Mouse (Mus musculus): ENCODE measurements around the gene Synm. TPM values are rescaled to one million over a fixed set of nuclear protein-coding genes. Genes with fewer than 3 reads are reported as not detected.

Gene Synm
- polyA plus RNA-seq, 1 experiment from 2014 or later, result 1.3 TPM

DNA sequence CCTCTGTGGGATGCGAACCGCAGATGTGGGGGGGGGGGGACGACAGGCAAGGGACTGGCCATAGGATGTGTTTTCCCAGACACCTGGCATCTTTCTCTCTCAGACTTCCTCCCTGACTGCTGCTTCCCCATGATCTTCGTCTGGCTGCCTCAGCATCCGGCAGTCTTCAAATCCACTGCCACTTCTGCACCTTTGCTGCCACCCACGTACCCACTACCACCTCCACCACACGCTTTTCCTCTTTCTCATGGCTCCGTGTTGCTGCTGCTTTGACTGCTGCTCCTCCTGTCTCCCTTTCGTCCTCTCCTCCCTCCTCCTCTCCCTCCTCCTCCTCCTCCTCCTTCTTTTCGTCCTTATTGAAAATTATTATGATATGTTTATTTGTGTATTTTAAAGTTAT lies 42.6 kb downstream of the Synm start:
- H3K36me3 ChIP-seq (ENCODE audit: control insufficient read depth, insufficient read depth, low read length), result 0 out of 2 replicates have a peak, but pooled peaks cover 4% of the 10 kb centered on the region
- H3K9me3 ChIP-seq (ENCODE audit: control insufficient read depth, low read length), result no peaks in the 10 kb centered on the region
- 89% methylated on average over 9 of the region's 10 CpGs for WGBS
- no peak overlapping the region for H3K4me3 ChIP-seq (ENCODE audit: low read depth, low read length)
- H3K4me1 ChIP-seq (ENCODE audit: control insufficient read depth, insufficient read depth, low read length), result peaks cover 7% of the 10 kb centered on the region
- ATAC-seq (ENCODE audit: low FRiP score) (no peak), DNase-seq (ENCODE audit: low spot score, missing footprints) (no peak)
- no peak overlapping the region for H3K4me2 ChIP-seq
- no peak overlapping the region for H3K9ac ChIP-seq (ENCODE audit: low read length)
- H3K27me3 ChIP-seq (ENCODE audit: control insufficient read depth, insufficient read depth, low read length), result no peaks in the 10 kb centered on the region
- no peak overlapping the region for H3K27ac ChIP-seq (ENCODE audit: low read depth, low read length)

DNA sequence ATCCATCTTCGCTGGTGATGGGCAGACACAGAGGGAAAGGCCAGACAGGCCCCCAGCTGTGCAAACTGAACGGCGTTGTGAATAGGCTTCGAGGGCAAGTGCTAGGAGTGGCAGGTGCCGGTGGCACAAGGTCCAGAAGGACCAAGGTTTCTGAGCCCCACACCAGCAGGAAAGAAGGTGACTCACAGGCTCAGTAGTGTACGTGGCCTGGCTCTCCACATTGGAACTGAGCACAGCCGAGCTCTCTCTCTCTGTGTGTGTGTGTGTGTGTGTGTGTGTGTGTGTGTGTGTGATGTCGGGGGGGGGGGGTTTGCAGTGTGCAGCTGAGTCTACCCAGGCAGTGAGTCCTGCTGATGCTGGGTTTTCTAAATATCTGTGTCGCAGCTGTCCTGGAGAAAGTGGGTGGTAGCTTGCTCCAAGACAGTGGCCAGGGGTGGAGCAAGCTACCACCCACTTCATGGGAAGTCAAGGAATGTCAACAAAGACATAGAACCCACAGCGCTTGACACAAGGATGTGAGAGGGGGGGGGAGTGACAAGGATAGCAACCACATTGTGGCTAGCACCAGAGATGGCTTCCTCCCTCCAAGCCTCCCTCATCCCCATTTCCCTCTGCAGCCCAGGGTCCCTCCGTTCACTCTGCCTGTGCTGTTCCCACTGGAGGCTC lies 43.2 kb downstream of the Synm start:
- H3K4me2 ChIP-seq, result no peak overlapping the region
- H3K27ac ChIP-seq (ENCODE audit: low read depth, low read length), result no peak overlapping the region
- H3K4me1 ChIP-seq (ENCODE audit: control insufficient read depth, insufficient read depth, low read length), result peaks cover 7% of the 10 kb centered on the region
- H3K4me3 ChIP-seq (ENCODE audit: low read depth, low read length), result no peak overlapping the region
- H3K9ac ChIP-seq (ENCODE audit: low read length), result no peak overlapping the region
- ATAC-seq (ENCODE audit: low FRiP score), result peak; percentile 33; the same call in 1 of the 2 replicates
- DNase-seq (ENCODE audit: low spot score, missing footprints), result no peak
- WGBS, result 80% methylated on average over 11 of the region's 11 CpGs
- H3K36me3 ChIP-seq (ENCODE audit: control insufficient read depth, insufficient read depth, low read length), result peaks cover 8% of the 10 kb centered on the region; the same call in 1 of the 2 replicates
- H3K27me3 ChIP-seq (ENCODE audit: control insufficient read depth, insufficient read depth, low read length), result no peaks in the 10 kb centered on the region
- no peaks in the 10 kb centered on the region for H3K9me3 ChIP-seq (ENCODE audit: control insufficient read depth, low read length)

DNA sequence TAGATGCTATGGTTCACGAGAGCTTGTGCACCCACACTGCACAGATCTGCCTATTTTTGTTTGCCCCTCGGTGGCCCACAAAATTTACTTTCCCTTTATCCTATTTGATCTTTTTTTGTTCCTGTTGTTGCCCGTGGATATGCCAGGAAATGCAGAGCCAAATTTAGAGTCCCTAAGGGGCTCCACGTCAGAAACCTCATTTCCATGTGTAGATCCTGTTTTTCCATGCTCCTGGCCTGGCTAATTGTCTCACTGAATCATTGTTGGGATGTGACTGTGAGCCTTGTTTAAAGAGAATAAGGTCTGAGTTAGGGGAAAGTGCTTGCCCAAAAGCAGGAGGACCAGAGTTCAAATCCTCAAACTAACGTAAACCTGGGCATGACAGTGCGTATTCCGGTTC lies 44.4 kb downstream of the Synm start:
- Histone ChIP-seq H3K4me3 (ENCODE audit: low read depth, low read length) (no peak overlapping the region), H3K4me2 (no peak overlapping the region), H3K27me3 (ENCODE audit: control insufficient read depth, insufficient read depth, low read length) (no peaks in the 10 kb centered on the region), H3K9ac (ENCODE audit: low read length) (no peak overlapping the region), H3K27ac (ENCODE audit: low read depth, low read length) (no peak overlapping the region), H3K36me3 (ENCODE audit: control insufficient read depth, insufficient read depth, low read length) (peaks cover 8% of the 10 kb centered on the region; the same call in 1 of the 2 replicates), H3K4me1 (ENCODE audit: control insufficient read depth, insufficient read depth, low read length) (peaks cover 7% of the 10 kb centered on the region), H3K9me3 (ENCODE audit: control insufficient read depth, low read length) (no peaks in the 10 kb centered on the region)
- WGBS, result 81% methylated on average over 7 of the region's 7 CpGs
- no peak for DNase-seq (ENCODE audit: low spot score, missing footprints)
- ATAC-seq (ENCODE audit: low FRiP score), result no peak

DNA sequence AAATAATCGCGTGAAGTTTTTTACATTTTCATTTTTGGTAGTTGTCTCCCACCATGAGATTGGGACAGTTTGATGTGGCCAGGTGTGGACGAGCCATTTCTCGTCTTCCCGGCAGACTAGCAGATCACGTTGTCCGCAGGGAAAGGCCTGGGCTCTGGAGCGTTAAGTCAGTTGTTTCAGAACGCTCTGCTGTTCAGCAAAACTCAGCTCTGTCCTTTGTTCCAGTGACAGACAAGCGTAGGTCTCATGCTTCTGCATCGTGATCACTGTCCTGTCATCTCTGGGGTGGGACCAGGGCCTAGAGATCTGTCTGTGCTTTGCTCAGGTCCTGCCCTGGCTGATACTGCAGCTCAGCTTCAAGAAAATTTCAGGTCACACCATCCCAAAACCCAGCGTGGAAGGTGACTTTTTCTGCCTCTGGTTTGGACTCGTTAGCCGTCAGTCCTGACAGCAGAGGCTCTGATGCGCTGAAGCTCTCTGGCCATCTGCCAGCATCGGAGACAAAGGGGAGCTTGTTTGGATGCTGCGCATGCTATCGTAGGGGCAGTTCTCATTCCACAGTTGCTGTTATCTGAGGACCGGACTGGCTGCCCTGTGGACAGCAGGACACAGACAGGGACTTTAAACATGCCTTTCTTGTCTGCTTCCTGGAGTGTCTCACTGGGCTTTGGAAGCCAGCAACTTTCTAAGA lies 45.6 kb downstream of the Synm start:
- H3K27me3 ChIP-seq (ENCODE audit: control insufficient read depth, insufficient read depth, low read length), result no peaks in the 10 kb centered on the region
- H3K4me2 ChIP-seq, result no peak overlapping the region

DNA sequence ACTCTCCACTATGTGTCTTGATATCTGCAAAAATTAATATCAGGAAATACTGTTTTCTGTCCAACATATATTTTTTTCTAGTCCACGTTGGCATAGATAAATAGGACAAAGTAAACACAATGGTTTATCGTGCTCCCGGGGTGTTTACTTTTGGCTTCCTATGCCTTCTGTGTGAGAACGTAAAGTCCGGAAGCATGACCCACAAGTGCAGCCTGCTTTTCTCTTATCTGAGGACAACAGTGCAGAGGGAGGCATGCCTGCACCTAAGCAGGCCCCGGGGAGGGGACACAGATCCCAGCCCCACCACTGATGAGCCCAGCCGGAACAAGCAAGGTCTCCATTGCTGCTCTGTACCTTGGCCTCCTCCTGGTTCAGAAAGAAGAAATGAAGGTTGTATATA lies 49.3 kb downstream of the Synm start:
- 91% methylated on average over 7 of the region's 7 CpGs for WGBS
- H3K27ac ChIP-seq (ENCODE audit: low read depth, low read length), result no peak overlapping the region
- peaks cover 5% of the 10 kb centered on the region; the same call in 1 of the 2 replicates for H3K4me1 ChIP-seq (ENCODE audit: control insufficient read depth, insufficient read depth, low read length)
- DNase-seq (ENCODE audit: low spot score, missing footprints) (no peak), ATAC-seq (ENCODE audit: low FRiP score) (no peak)
- no peaks in the 10 kb centered on the region for H3K27me3 ChIP-seq (ENCODE audit: control insufficient read depth, insufficient read depth, low read length)
- no peaks in the 10 kb centered on the region for H3K9me3 ChIP-seq (ENCODE audit: control insufficient read depth, low read length)
- H3K9ac ChIP-seq (ENCODE audit: low read length), result no peak overlapping the region
- H3K36me3 ChIP-seq (ENCODE audit: control insufficient read depth, insufficient read depth, low read length), result peaks cover 8% of the 10 kb centered on the region; the same call in 1 of the 2 replicates
- H3K4me2 ChIP-seq, result no peak overlapping the region
- no peak overlapping the region for H3K4me3 ChIP-seq (ENCODE audit: low read depth, low read length)

More for the DNA sequence above, 45.6 kb downstream of the Synm start:
- H3K27ac ChIP-seq (ENCODE audit: low read depth, low read length), result peak overlapping the region; percentile 57
- no peak overlapping the region for H3K4me3 ChIP-seq (ENCODE audit: low read depth, low read length)
- H3K9me3 ChIP-seq (ENCODE audit: control insufficient read depth, low read length), result no peaks in the 10 kb centered on the region
- H3K9ac ChIP-seq (ENCODE audit: low read length), result peak overlapping the region; percentile 33
- peak; percentile 64 for ATAC-seq (ENCODE audit: low FRiP score)
- DNase-seq (ENCODE audit: low spot score, missing footprints), result peak; percentile 92
- WGBS, result 71% methylated on average over 19 of the region's 19 CpGs
- peaks cover 8% of the 10 kb centered on the region; the same call in 1 of the 2 replicates for H3K36me3 ChIP-seq (ENCODE audit: control insufficient read depth, insufficient read depth, low read length)
- H3K4me1 ChIP-seq (ENCODE audit: control insufficient read depth, insufficient read depth, low read length), result peaks cover 5% of the 10 kb centered on the region; the same call in 1 of the 2 replicates

DNA sequence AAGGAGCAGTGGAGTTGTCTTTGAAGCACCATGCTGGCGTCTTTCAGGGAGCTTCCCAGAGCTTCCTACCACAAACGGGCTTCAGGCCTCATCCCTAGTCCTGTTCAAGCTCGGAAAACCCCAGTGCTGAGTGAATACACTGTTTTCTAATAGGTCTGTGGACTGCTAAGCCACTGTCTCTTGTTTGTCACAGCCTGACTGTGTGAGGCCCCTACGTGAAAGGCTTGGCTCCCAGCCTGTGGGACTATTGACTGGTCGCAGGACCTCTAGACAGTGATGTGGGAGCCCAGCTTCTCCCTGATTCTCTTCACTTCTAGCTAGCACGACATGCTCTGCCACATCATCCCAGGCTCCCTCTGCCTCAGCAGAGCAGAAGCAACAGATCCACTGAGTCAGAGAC lies 51.4 kb downstream of the Synm start:
- Histone ChIP-seq H3K9ac (ENCODE audit: low read length) (no peak overlapping the region), H3K27ac (ENCODE audit: low read depth, low read length) (no peak overlapping the region), H3K27me3 (ENCODE audit: control insufficient read depth, insufficient read depth, low read length) (no peaks in the 10 kb centered on the region), H3K9me3 (ENCODE audit: control insufficient read depth, low read length) (no peaks in the 10 kb centered on the region), H3K4me2 (no peak overlapping the region), H3K36me3 (ENCODE audit: control insufficient read depth, insufficient read depth, low read length) (peaks cover 8% of the 10 kb centered on the region; the same call in 1 of the 2 replicates), H3K4me3 (ENCODE audit: low read depth, low read length) (no peak overlapping the region), H3K4me1 (ENCODE audit: control insufficient read depth, insufficient read depth, low read length) (no peaks in the 10 kb centered on the region)
- 81% methylated on average over 6 of the region's 6 CpGs for WGBS
- DNase-seq (ENCODE audit: low spot score, missing footprints) (no peak), ATAC-seq (ENCODE audit: low FRiP score) (no peak)

DNA sequence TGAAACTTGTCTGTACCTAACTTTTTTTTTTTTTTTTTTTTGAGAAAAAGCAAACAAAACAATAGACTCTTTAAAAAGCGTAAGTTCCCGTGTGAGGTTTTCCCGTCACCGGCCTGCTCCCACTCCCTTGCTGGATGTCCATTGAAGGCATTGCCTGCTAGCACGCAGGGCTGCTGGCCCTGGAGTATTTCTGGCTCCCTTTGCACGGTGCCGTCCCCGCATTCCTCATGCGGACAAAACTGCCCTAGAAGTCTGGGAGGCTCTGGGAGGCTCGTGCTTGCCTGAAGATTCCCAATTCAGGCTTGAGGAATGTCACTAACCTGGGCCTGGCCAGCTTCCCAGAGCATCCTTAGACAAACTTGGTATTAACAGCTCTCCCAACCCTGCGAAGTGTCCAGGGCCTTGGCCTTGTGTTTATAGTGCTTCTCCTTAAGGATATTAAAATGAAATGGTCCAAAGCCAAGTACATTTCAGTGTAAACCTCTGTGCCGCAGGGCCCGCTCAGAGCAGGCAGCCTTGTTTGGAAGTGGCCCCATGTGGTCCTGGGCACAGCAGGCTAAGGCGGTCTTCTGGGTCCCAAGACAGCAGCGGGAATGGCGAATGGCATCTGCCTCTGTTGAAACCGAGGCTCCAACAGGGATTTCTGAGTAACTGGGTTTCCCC lies 58.2 kb downstream of the Synm start:
- H3K36me3 ChIP-seq (ENCODE audit: control insufficient read depth, insufficient read depth, low read length), result no peaks in the 10 kb centered on the region
- WGBS, result 67% methylated on average over 17 of the region's 17 CpGs
- no peaks in the 10 kb centered on the region for H3K27me3 ChIP-seq (ENCODE audit: control insufficient read depth, insufficient read depth, low read length)
- no peak overlapping the region for H3K4me2 ChIP-seq
- no peaks in the 10 kb centered on the region for H3K9me3 ChIP-seq (ENCODE audit: control insufficient read depth, low read length)
- DNase-seq (ENCODE audit: low spot score, missing footprints), result no peak
- no peak for ATAC-seq (ENCODE audit: low FRiP score)
- no peaks in the 10 kb centered on the region for H3K4me1 ChIP-seq (ENCODE audit: control insufficient read depth, insufficient read depth, low read length)
- H3K4me3 ChIP-seq (ENCODE audit: low read depth, low read length), result no peak overlapping the region
- no peak overlapping the region for H3K9ac ChIP-seq (ENCODE audit: low read length)
- no peak overlapping the region for H3K27ac ChIP-seq (ENCODE audit: low read depth, low read length)

DNA sequence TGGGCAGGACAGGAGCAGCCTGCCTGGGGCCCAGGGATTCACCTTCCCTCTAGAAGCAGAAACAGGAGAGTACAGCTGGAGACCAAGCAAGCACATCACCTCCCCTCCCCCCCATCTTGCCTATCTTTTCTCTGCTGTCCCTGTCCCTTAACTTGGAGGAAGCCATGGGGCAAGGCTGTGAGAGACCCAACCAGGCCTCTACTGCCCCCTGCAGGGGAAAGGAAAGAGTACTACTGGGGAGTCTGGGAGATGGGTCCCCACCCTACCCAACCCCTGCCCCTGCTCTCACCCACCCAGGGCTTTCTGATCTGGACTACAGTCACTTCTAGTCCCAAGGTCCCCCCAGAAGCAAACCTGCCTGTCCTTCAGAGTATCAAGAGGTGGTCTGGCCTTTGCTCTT lies 58.7 kb downstream of the Synm start:
- no peak overlapping the region for H3K27ac ChIP-seq (ENCODE audit: low read depth, low read length)
- no peaks in the 10 kb centered on the region for H3K9me3 ChIP-seq (ENCODE audit: control insufficient read depth, low read length)
- H3K4me2 ChIP-seq, result no peak overlapping the region
- no peak overlapping the region for H3K9ac ChIP-seq (ENCODE audit: low read length)
- H3K4me3 ChIP-seq (ENCODE audit: low read depth, low read length), result no peak overlapping the region
- H3K36me3 ChIP-seq (ENCODE audit: control insufficient read depth, insufficient read depth, low read length), result no peaks in the 10 kb centered on the region
- ATAC-seq (ENCODE audit: low FRiP score) (peak; percentile 50; the same call in 1 of the 2 replicates), DNase-seq (ENCODE audit: low spot score, missing footprints) (peak; percentile 89)
- H3K27me3 ChIP-seq (ENCODE audit: control insufficient read depth, insufficient read depth, low read length), result no peaks in the 10 kb centered on the region
- no peaks in the 10 kb centered on the region for H3K4me1 ChIP-seq (ENCODE audit: control insufficient read depth, insufficient read depth, low read length)

DNA sequence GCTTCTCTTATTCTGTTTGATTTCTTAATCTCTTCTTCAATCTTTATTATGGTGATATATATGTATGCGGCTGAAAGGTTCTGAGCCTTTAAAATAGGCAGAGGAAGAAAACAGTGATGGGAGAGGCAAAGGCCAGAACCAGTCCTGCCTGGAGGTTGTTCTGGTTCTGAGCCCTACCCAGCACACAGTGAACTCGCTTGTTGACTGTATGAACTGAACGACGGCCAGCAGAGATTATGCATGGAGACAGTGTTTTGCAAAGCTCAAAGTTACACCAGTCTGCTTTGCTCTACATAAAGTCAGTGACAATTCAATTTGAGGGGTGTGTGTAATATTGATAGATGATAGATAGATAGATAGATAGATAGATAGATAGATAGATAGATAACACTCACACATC lies 60.2 kb downstream of the Synm start:
- H3K4me1 ChIP-seq (ENCODE audit: control insufficient read depth, insufficient read depth, low read length), result no peaks in the 10 kb centered on the region
- no peaks in the 10 kb centered on the region for H3K27me3 ChIP-seq (ENCODE audit: control insufficient read depth, insufficient read depth, low read length)
- 89% methylated on average over 4 of the region's 4 CpGs for WGBS
- H3K36me3 ChIP-seq (ENCODE audit: control insufficient read depth, insufficient read depth, low read length), result no peaks in the 10 kb centered on the region
- no peaks in the 10 kb centered on the region for H3K9me3 ChIP-seq (ENCODE audit: control insufficient read depth, low read length)
- H3K9ac ChIP-seq (ENCODE audit: low read length), result no peak overlapping the region
- no peak overlapping the region for H3K27ac ChIP-seq (ENCODE audit: low read depth, low read length)
- no peak for DNase-seq (ENCODE audit: low spot score, missing footprints)
- ATAC-seq (ENCODE audit: low FRiP score), result no peak
- no peak overlapping the region for H3K4me3 ChIP-seq (ENCODE audit: low read depth, low read length)
- no peak overlapping the region for H3K4me2 ChIP-seq

All from midbrain, embryonic 11.5 days (tissue).